Mouse (Mus musculus): ENCODE measurements around the gene Clmn.

GRCm38 (mm10) chr12:104899835-104900234 is 35.0 kb upstream of the Clmn start:
- TF ChIP-seq CTCF (IDR thresholded peaks at IDR 0.05; ENCODE audit: low read depth) (no peak), EP300 (IDR thresholded peaks at IDR 0.05; ENCODE audit: low read depth) (no peak)

All from heart, postnatal 0 days (tissue).